Mouse (Mus musculus) heart, embryonic 14.5 days (tissue): ENCODE data around the gene Gdf1. TPM values are rescaled to one million over a fixed set of nuclear protein-coding genes. Genes with fewer than 3 reads are reported as not detected.

Experiments
- ATAC-seq: fragments of 200-750 bp; cut with Nextera tagmentation; 2 replicates; pipeline ENCODE4 v1.8.0; 2017; ENCODE audit warnings: low read depth, moderate TSS enrichment; ENCODE audit not compliant: insufficient number of reproducible peaks, insufficient read depth, low FRiP score
- H3K27ac ChIP-seq, 2 experiments: fragments of 200-500 bp in 1 of 2; fragments of 300-500 bp in 1 of 2; sonication (generic) in 1 of 2; replicated peaks in 1 of 2; 2 replicates each; pipeline ENCODE4 v1.5.1; 2012 to 2014; ENCODE audit warnings: low read depth in 2 of 2, low read length in 2 of 2, control low read depth in 1 of 2, mild to moderate bottlenecking in 1 of 2, mixed read lengths in 1 of 2; ENCODE audit not compliant: control insufficient read depth in 1 of 2, insufficient read depth in 1 of 2
- H3K27me3 ChIP-seq: fragments of 300-500 bp; sonication (generic); 2 replicates; pipeline ENCODE4 v1.6.1; 2014; ENCODE audit warnings: mild to moderate bottlenecking, low read length, control low read depth; ENCODE audit not compliant: control insufficient read depth, insufficient read depth
- H3K36me3 ChIP-seq: fragments of 300-500 bp; sonication (generic); 2 replicates; pipeline ENCODE4 v1.6.1; 2014; ENCODE audit warnings: mild to moderate bottlenecking, control low read depth, low read length, mixed read lengths; ENCODE audit not compliant: control insufficient read depth, insufficient read depth
- H3K4me1 ChIP-seq, 2 experiments: fragments of 200-500 bp in 1 of 2; fragments of 300-500 bp in 1 of 2; sonication (generic) in 1 of 2; 2 replicates each; pipeline ENCODE4 v1.6.1; 2012 to 2014; ENCODE audit warnings: low read length in 2 of 2, control low read depth in 1 of 2, mixed read lengths in 1 of 2; ENCODE audit not compliant: control insufficient read depth in 2 of 2, insufficient read depth in 2 of 2
- H3K4me2 ChIP-seq: fragments of 300-500 bp; sonication (generic); 2 replicates; pipeline ENCODE4 v1.6.1; 2014; ENCODE audit warnings: mild to moderate bottlenecking, low read length
- H3K4me3 ChIP-seq, 2 experiments: fragments of 200-500 bp in 1 of 2; fragments of 300-500 bp in 1 of 2; sonication (generic) in 1 of 2; 2 replicates each; pipeline ENCODE4 v1.5.1; 2012 to 2014; ENCODE audit warnings: low read length in 2 of 2, mild to moderate bottlenecking in 2 of 2, control low read depth in 1 of 2, low read depth in 1 of 2, moderate library complexity in 1 of 2; ENCODE audit not compliant: control insufficient read depth in 1 of 2, insufficient read depth in 1 of 2
- H3K9ac ChIP-seq: fragments of 300-500 bp; sonication (generic); 2 replicates; pipeline ENCODE4 v1.6.1; 2014; ENCODE audit warnings: mild to moderate bottlenecking, low read length
- H3K9me3 ChIP-seq: fragments of 300-500 bp; sonication (generic); 2 replicates; pipeline ENCODE4 v1.6.1; 2016; ENCODE audit warnings: low read length, control low read depth; ENCODE audit not compliant: control insufficient read depth
- WGBS: fragments of 180-500 bp; shearing (Covaris S2); extraction: QIAGEN DNeasy Blood & Tissue Kit; methylation state at CpG from one replicate; pipeline ENCODE4 v1.1.7; 2014; 5-methylcytosine and 5-hydroxymethylcytosine counted together
- polyA plus RNA-seq: library from polyadenylated mRNA; unstranded; fragments of >200 nt; fragmentation: Nextera tagmentation; extraction: Ambion mirVana; gene quantifications from 2 replicates; pipeline ENCODE4 v1.2.1, GENCODE M21; 2014

The Gdf1 gene
- polyA plus RNA-seq, 1 experiment from 2014 or later: 0.57 TPM

DNA sequence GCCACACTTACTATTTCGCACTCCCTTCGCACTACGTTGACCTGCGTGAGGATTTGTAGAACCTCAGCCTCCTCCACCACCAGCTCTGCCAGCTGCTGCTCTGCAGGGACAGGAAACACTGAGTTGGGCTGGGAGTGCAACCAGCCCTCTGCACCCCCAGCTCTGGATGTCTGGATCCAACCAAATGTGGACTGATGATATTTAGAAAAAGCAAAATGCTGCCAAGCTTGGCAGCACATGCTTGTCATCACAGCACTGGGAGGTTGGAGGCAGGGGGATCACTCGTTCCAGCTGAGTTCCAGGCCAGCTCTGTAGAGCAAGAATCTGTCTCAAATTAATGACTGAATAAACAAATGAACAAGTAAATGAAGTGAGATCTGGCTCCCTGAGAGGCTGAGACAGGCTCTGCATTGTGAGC, 35.6 kb upstream of the Gdf1 start:
- H3K36me3 ChIP-seq: peaks cover 96% of the 10 kb centered on the region
- 64% methylated on average over 5 of the region's 5 CpGs for WGBS
- H3K4me1 ChIP-seq: no peaks in the 10 kb centered on the region
- H3K27ac ChIP-seq: no peak overlapping the region
- H3K9me3 ChIP-seq: no peaks in the 10 kb centered on the region
- H3K4me2 ChIP-seq: no peak overlapping the region
- ATAC-seq: no peak
- H3K9ac ChIP-seq: no peak overlapping the region
- H3K4me3 ChIP-seq: no peak overlapping the region
- H3K27me3 ChIP-seq: no peaks in the 10 kb centered on the region

GRCm38 (mm10) chr8:70300881-70301280, 28.7 kb upstream of the Gdf1 start:
- no peak for ATAC-seq
- peaks cover 8 to 17% of the 10 kb centered on the region in 2 experiments for H3K4me1 ChIP-seq
- no peak overlapping the region for H3K9ac ChIP-seq
- no peaks in the 10 kb centered on the region for H3K27me3 ChIP-seq
- H3K36me3 ChIP-seq: peaks cover 61% of the 10 kb centered on the region
- H3K4me3 ChIP-seq: no peak overlapping the region
- H3K4me2 ChIP-seq: no peak overlapping the region
- no peak overlapping the region for H3K27ac ChIP-seq
- H3K9me3 ChIP-seq: no peaks in the 10 kb centered on the region
- 77% methylated on average over 3 of the region's 3 CpGs for WGBS

DNA sequence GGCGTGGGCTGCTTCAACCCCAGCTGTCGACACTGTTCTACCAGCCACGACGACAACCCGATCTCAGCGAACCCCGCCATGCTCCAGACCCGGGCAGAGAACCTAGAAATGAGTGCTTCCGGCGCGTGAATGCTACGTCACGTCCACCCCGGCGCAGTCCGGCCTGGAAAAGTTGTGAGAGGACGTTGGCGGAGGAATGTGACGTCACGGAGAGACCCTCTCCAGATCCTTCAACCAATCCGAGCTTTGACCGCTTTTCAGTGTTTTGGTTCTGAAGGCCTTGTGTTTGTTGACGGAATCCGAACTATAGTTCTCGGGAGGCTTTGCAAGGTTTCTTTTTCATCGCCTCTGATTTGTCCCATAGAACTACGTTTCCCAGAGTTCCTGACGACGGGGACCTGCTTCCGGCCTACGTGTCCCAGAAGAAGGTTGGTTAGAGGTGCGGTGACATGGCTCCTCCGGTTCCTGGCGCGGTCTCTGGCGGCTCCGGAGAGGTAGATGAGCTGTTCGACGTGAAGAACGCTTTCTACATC, 27.2 kb upstream of the Gdf1 start, which contains the start of the genes Ddx49 and Cope:
Gene Ddx49 (minus strand): TSS at position 132 of the 533 bp plus-strand sequence.
Gene Cope (plus strand): TSS at position 161 of the 533 bp plus-strand sequence.
- under 1% methylated on average over 40 of the region's 40 CpGs for WGBS
- H3K4me3 ChIP-seq: peak within 1 kb of the TSS; percentile 92 to 96
- peaks cover 61% of the 10 kb centered on the region for H3K36me3 ChIP-seq
- peak within 1 kb of the TSS; percentile 95 for H3K4me2 ChIP-seq
- ATAC-seq: peak; percentile 83
- H3K4me1 ChIP-seq: peaks cover 8 to 17% of the 10 kb centered on the region in 2 experiments
- peak within 1 kb of the TSS; percentile 98 for H3K9ac ChIP-seq
- H3K27me3 ChIP-seq: no peaks in the 10 kb centered on the region
- H3K27ac ChIP-seq: peak within 1 kb of the TSS; percentile 60 to 77
- no peaks in the 10 kb centered on the region for H3K9me3 ChIP-seq

- Histone ChIP-seq H3K9ac (peak overlapping the region; percentile 98), H3K4me1 (peaks cover 8 to 17% of the 10 kb centered on the region in 2 experiments), H3K27ac (peak overlapping the region; percentile 60 to 77), H3K36me3 (peaks cover 61% of the 10 kb centered on the region), H3K9me3 (no peaks in the 10 kb centered on the region), H3K4me2 (peak overlapping the region; percentile 95), H3K4me3 (peak overlapping the region; percentile 92 to 96), H3K27me3 (no peaks in the 10 kb centered on the region)
- WGBS: 4% methylated on average over 16 of the region's 16 CpGs
- no peak; the same call in 1 of the 2 replicates for ATAC-seq
Measured at GRCm38 (mm10) chr8:70302901-70303300, 26.7 kb upstream of the Gdf1 start.

- no peak overlapping the region for H3K4me3 ChIP-seq
- H3K4me1 ChIP-seq: no peaks in the 10 kb centered on the region
- no peak overlapping the region for H3K27ac ChIP-seq
- H3K36me3 ChIP-seq: peaks cover 93% of the 10 kb centered on the region
- H3K9ac ChIP-seq: no peak overlapping the region
- no peak for ATAC-seq
- H3K4me2 ChIP-seq: no peak overlapping the region
- 38% methylated on average over 2 of the region's 2 CpGs for WGBS
- no peaks in the 10 kb centered on the region for H3K27me3 ChIP-seq
- no peaks in the 10 kb centered on the region for H3K9me3 ChIP-seq
Measured at GRCm38 (mm10) chr8:70309311-70309710, 20.3 kb upstream of the Gdf1 start.

DNA sequence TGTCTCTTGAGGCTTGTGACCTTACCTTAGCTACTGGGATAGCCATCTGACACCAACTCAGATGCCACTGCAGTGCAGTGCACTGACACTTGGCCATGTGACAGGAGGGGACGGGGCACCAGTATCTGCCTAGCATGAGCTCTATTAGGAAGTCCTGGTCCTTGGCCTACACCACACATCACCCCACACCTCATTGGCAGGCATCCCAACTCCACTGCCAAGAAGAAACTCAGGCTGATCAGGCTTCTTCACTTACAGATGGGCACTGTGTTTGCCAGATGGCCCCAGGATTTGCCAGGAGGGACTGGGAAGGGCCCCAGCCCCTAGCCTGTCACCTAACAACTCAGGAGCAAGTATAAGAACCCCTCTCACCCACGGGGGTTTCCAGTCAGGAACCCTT, 16.2 kb upstream of the Gdf1 start:
- H3K27me3 ChIP-seq: peaks cover 5% of the 10 kb centered on the region; the same call in 1 of the 2 replicates
- peaks cover 52% of the 10 kb centered on the region for H3K36me3 ChIP-seq
- H3K4me1 ChIP-seq: peaks cover 14 to 20% of the 10 kb centered on the region in 2 experiments
- no peak overlapping the region for H3K4me2 ChIP-seq
- no peaks in the 10 kb centered on the region for H3K9me3 ChIP-seq
- H3K9ac ChIP-seq: no peak overlapping the region
- no peak overlapping the region for H3K27ac ChIP-seq
- WGBS: 62% methylated on average over 2 of the region's 2 CpGs
- H3K4me3 ChIP-seq: no peak overlapping the region
- ATAC-seq: no peak

GRCm38 (mm10) chr8:70315624-70316510, 13.8 kb upstream of the Gdf1 start, which contains the start of gene Cers1:
Gene Cers1, plus strand, starts transcription at chr8:70315775.
- Histone ChIP-seq H3K27ac (0 out of 4 replicates have a peak within 1 kb of the TSS, but pooled peaks of 1 of the 2 experiments have one; percentile 8), H3K9me3 (no peaks in the 10 kb centered on the region), H3K4me1 (peaks cover 14 to 20% of the 10 kb centered on the region in 2 experiments), H3K36me3 (peaks cover 29% of the 10 kb centered on the region), H3K4me3 (peak within 1 kb of the TSS; percentile 57 to 64), H3K4me2 (peak within 1 kb of the TSS; percentile 80), H3K9ac (peak within 1 kb of the TSS; percentile 72), H3K27me3 (peaks cover 5% of the 10 kb centered on the region; the same call in 1 of the 2 replicates)
- ATAC-seq: peak; percentile 66
- WGBS: 3% methylated on average over 62 of the region's 66 CpGs
